Mouse (Mus musculus): ENCODE measurements around the gene 4833420G17Rik.

DNA sequence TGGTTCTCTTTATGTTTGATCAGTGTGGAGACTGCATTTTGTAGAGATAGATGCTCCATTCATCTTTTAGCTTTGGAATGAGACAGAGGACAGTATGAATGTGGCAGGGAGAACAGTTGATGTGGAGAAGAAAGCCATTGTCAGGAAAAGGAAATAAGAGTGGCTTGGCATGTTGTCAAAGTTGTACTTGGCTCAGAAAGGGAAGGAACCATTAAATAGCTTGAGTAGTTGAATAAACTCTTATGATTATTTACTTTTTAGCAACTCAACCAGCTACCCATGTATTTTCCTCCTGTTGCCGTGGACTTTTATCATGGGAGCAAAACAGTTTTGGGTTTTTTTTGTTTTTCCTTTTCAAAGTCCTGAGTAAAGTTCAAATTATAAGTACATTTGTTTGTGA lies 30.5 kb upstream of the 4833420G17Rik start:
- no peak for TF ChIP-seq MAX (IDR thresholded peaks at IDR 0.05)
- TF ChIP-seq CTCF (IDR thresholded peaks at IDR 0.05; ENCODE audit: control insufficient read depth, insufficient read depth, insufficient read length), result no peak
- no peak for TF ChIP-seq USF1 (IDR thresholded peaks at IDR 0.05; ENCODE audit: low read depth)
- TF ChIP-seq CEBPB (IDR thresholded peaks at IDR 0.05; ENCODE audit: low read depth), result no peak
- no peak for TF ChIP-seq MYOD1 (IDR thresholded peaks at IDR 0.05; ENCODE audit: control insufficient read depth, insufficient read length, low read depth)
